In the genomic region with DNA sequence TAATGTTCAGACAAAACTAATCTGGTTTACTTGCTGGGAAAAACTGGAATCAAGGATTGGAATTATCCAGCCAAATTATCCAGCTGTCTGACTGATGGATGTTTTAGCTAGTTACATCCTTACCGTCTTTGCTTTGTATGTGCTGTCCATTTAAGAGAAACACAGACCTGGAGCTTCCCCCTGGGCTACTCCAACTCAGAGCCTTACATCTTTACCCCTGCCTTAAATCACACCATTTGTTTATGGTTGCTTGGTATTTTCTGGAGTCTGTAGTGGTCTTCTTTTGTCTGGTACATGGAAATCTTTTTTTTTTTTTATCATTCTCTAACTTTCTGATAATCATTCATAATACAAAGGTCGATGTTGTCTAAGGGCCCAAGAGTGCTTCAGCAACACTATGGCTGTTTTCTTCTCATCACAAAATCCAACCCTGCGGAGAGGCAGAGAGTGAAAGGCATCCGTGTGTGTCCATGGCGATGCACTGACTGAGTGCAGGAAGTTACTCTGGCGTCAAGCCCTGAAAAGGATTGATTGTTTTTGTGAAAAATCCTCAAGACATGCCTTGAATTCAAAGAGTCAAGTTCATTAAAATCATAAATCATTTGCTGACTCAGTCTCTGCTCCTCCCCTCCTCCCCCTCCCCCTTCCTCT, we compare ENCODE assay signal across 12 mouse cellular contexts. TPM values are rescaled to one million over a fixed set of nuclear protein-coding genes. Genes with fewer than 3 reads are reported as not detected.
DNase-seq lines count a peak whose midpoint lies in the region; ATAC-seq and TF ChIP-seq lines count a peak whose summit lies in the region.
"Had no signal": no experiment of that assay in that cellular context is flagged by ENCODE, and none has a peak within 500 bp of the region (broad histone marks: within the 10 kb centered on the region; RNA-seq: fewer than 3 reads in every experiment).

No protein-coding gene starts in this region.

- 26% methylated on average over 6 of the region's 6 CpGs for WGBS in kidney, embryonic 14.5 days
- WGBS in forebrain, embryonic 16.5 days: 21% methylated on average over 6 of the region's 6 CpGs
- 17% methylated on average over 6 of the region's 6 CpGs for WGBS in midbrain, embryonic 16.5 days

- H3K27ac ChIP-seq in kidney, embryonic 14.5 days (ENCODE audit: low read depth, low read length): no peak overlapping the region
- no peak overlapping the region for H3K27ac ChIP-seq in forebrain, embryonic 16.5 days (ENCODE audit: low read length)
- H3K27ac ChIP-seq in midbrain, embryonic 16.5 days (ENCODE audit: low read length): no peak overlapping the region
- H3K27ac ChIP-seq: lung, embryonic 15.5 days had no signal

- no peaks in the 10 kb centered on the region for H3K9me3 ChIP-seq in kidney, embryonic 14.5 days (ENCODE audit: control insufficient read depth, low read length)
- no peaks in the 10 kb centered on the region for H3K9me3 ChIP-seq in forebrain, embryonic 16.5 days (ENCODE audit: control insufficient read depth, low read length)
- no peaks in the 10 kb centered on the region for H3K9me3 ChIP-seq in midbrain, embryonic 16.5 days (replicated peaks; ENCODE audit: control insufficient read depth, low read length, poor library complexity, severe bottlenecking)
- H3K9me3 ChIP-seq: lung, embryonic 15.5 days had no signal

- TF ChIP-seq CTCF in brain, embryonic 14.5 days (IDR thresholded peaks at IDR 0.05; ENCODE audit: borderline replicate concordance, extremely low read depth, insufficient read depth, insufficient read length): no peak

- H3K4me2 ChIP-seq in kidney, embryonic 14.5 days (replicated peaks; ENCODE audit: low read depth, low read length): no peak overlapping the region
- H3K4me2 ChIP-seq in forebrain, embryonic 16.5 days (ENCODE audit: low read length): no peak overlapping the region
- no peak overlapping the region for H3K4me2 ChIP-seq in midbrain, embryonic 16.5 days (ENCODE audit: low read length)
- H3K4me2 ChIP-seq: lung, embryonic 15.5 days had no signal

- TF ChIP-seq POLR2A in brain, embryonic 14.5 days (IDR thresholded peaks at IDR 0.05; ENCODE audit: borderline replicate concordance, extremely low read depth, insufficient read depth, insufficient read length, poor library complexity, severe bottlenecking): no peak

- H3K36me3 ChIP-seq in kidney, embryonic 14.5 days (ENCODE audit: control insufficient read depth, insufficient read depth, low read length): no peaks in the 10 kb centered on the region
- H3K36me3 ChIP-seq in forebrain, embryonic 16.5 days (ENCODE audit: control insufficient read depth, insufficient read depth): no peaks in the 10 kb centered on the region
- no peaks in the 10 kb centered on the region for H3K36me3 ChIP-seq in midbrain, embryonic 16.5 days (ENCODE audit: control insufficient read depth, insufficient read depth, low read length)
- H3K36me3 ChIP-seq: lung, embryonic 15.5 days had no signal

- H3K9ac ChIP-seq in kidney, embryonic 14.5 days (ENCODE audit: low read depth, low read length): no peak overlapping the region
- no peak overlapping the region for H3K9ac ChIP-seq in forebrain, embryonic 16.5 days (replicated peaks; ENCODE audit: low read depth, low read length)
- H3K9ac ChIP-seq in midbrain, embryonic 16.5 days (ENCODE audit: low read depth, low read length): no peak overlapping the region
- H3K9ac ChIP-seq: lung, embryonic 15.5 days had no signal

- ATAC-seq in kidney, embryonic 14.5 days (ENCODE audit: low FRiP score, low TSS enrichment): peak; percentile 71; the same call in 1 of the 2 replicates
- 0 out of 2 replicates have a peak, but pooled peaks have one; percentile 34 for ATAC-seq in forebrain, embryonic 16.5 days
- 0 out of 2 replicates have a peak, but pooled peaks have one; percentile 66 for ATAC-seq in midbrain, embryonic 16.5 days

- no peak for DNase-seq in kidney, postnatal 10 days
- DNase-seq in brain, embryonic 14.5 days (ENCODE audit: low read depth): peak; percentile 65
- DNase-seq in right cerebral cortex, adult 2 months (ENCODE audit: low spot score in 2 of 2): no peak
- DNase-seq in thymus, postnatal 0 days (ENCODE audit: low spot score): no peak
- DNase-seq: heart, adult 11 months; spleen, adult 18-20 months; thymus, postnatal 4 days had no signal

- 0 out of 2 replicates have a peak, but pooled peaks cover 4% of the 10 kb centered on the region for H3K4me1 ChIP-seq in kidney, embryonic 14.5 days (ENCODE audit: control insufficient read depth, insufficient read depth, low read length)
- H3K4me1 ChIP-seq in forebrain, embryonic 16.5 days (replicated peaks; ENCODE audit: control insufficient read depth, insufficient read depth, low read length): peaks cover 6% of the 10 kb centered on the region; the same call in 1 of the 2 replicates
- H3K4me1 ChIP-seq in midbrain, embryonic 16.5 days (ENCODE audit: control insufficient read depth, insufficient read depth, low read length): no peaks in the 10 kb centered on the region; the same call in 1 of the 2 replicates
- H3K4me1 ChIP-seq: lung, embryonic 15.5 days had no signal

- H3K27me3 ChIP-seq in kidney, embryonic 14.5 days (ENCODE audit: control insufficient read depth, insufficient read depth, low read length): no peaks in the 10 kb centered on the region
- no peaks in the 10 kb centered on the region for H3K27me3 ChIP-seq in forebrain, embryonic 16.5 days (replicated peaks; ENCODE audit: control insufficient read depth, insufficient read depth, low read length)
- no peaks in the 10 kb centered on the region for H3K27me3 ChIP-seq in midbrain, embryonic 16.5 days (ENCODE audit: control insufficient read depth, insufficient read depth, low read depth, low read length)
- H3K27me3 ChIP-seq: lung, embryonic 15.5 days had no signal

- H3K4me3 ChIP-seq in kidney, embryonic 14.5 days (ENCODE audit: low read length): no peak overlapping the region
- H3K4me3 ChIP-seq in forebrain, embryonic 16.5 days (replicated peaks; ENCODE audit: low read length): no peak overlapping the region
- no peak overlapping the region for H3K4me3 ChIP-seq in midbrain, embryonic 16.5 days (ENCODE audit: low read depth, low read length)
- H3K4me3 ChIP-seq: lung, embryonic 15.5 days; myocyte had no signal

RNA-seq across cellular contexts. Expression of a gene that starts 34.1 kb away (rescaled TPM):
- polyA plus RNA-seq in kidney, embryonic 14.5 days (2014; fragmentation: Nextera tagmentation; extraction: Ambion mirVana): 1.5 and 2.5 TPM in 2 replicates
- 110 and 128 TPM in 2 replicates for polyA plus RNA-seq in brain, embryonic 14.5 days (2012; rRNA removed)
- 133 and 142 TPM in 2 replicates for polyA plus RNA-seq in forebrain, embryonic 16.5 days (2015; fragmentation: Nextera tagmentation; extraction: Ambion mirVana)
- 84.3 and 112 TPM in 2 replicates for polyA plus RNA-seq in midbrain, embryonic 16.5 days (2015; fragmentation: Nextera tagmentation; extraction: Ambion mirVana)
- polyA plus RNA-seq in thymus, postnatal 0 days (2015; fragmentation: Nextera tagmentation; extraction: Ambion mirVana): 3.5 and 3.6 TPM in 2 replicates
- polyA plus RNA-seq: myocyte had no signal

Comparison
In these comparisons a context has a peak if more than half of its experiments do, and no peak if none do; other contexts are left out.
1. RNA of a gene that starts 34.1 kb away (polyA plus RNA-seq): 133 to 142 TPM in forebrain, embryonic 16.5 days, 84.3 to 112 TPM in midbrain, embryonic 16.5 days and 110 to 128 TPM in brain, embryonic 14.5 days; 3.5 to 3.6 TPM in thymus, postnatal 0 days and 1.5 to 2.5 TPM in kidney, embryonic 14.5 days; every median in the first group is over 10 times any median in the second.
2. Peak in every context shown above with its lines, with median percentiles within 50 percentile points of each other: ATAC-seq.